Mouse (Mus musculus): ENCODE results near the gene Trpt1. TPM values are rescaled to one million over a fixed set of nuclear protein-coding genes. Genes with fewer than 3 reads are reported as not detected.
A peak's percentile ranks its signal among the peaks of the same experiment; 100 is the strongest.

Gene Trpt1
- polyA plus RNA-seq, 1 experiment from 2014 or later, result 15.8 TPM

DNA sequence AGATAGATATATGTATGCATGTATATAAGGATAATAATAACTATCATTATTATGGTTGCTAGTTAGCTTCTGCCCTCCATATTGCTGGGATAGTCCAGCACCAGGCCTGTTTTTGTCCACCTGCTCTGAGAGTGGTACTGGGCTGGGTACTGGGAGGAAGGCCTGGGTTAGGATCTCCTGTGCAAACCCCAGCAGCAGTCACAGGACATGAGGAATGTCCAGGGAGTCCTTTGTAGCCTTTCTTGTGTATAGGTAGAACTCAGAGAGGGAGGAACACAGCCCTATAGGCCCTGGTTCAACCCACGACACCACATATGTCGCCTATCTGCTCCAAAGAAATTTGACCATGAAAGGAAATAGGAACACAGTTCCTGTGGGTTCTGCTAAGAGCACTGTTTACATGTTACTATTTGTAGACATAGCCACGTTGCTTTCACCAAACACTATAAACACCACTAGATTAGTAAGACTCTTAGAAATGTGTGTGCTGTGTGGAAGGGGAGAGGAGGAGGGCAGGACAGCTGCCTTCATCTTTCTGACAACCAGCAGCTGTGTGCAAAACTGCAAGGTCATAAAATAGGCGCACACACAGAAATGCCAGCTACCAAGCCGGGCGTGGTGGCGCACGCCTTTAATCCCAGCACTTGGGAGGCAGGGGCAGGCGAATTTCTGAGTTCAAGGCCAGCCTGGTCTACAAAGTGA, 11.1 kb downstream of the Trpt1 start:
- no peak overlapping the region for H3K27ac ChIP-seq
- 90% methylated on average over 9 of the region's 9 CpGs for WGBS
- no peaks in the 10 kb centered on the region for H3K4me1 ChIP-seq (replicated peaks)
- no peaks in the 10 kb centered on the region for H3K36me3 ChIP-seq
- no peak overlapping the region for H3K4me3 ChIP-seq (replicated peaks)
- no peak overlapping the region for H3K9ac ChIP-seq (replicated peaks)
- H3K27me3 ChIP-seq, result no peaks in the 10 kb centered on the region
- H3K9me3 ChIP-seq, result no peaks in the 10 kb centered on the region
- no peak overlapping the region for H3K4me2 ChIP-seq (replicated peaks)
- no peak for ATAC-seq

DNA sequence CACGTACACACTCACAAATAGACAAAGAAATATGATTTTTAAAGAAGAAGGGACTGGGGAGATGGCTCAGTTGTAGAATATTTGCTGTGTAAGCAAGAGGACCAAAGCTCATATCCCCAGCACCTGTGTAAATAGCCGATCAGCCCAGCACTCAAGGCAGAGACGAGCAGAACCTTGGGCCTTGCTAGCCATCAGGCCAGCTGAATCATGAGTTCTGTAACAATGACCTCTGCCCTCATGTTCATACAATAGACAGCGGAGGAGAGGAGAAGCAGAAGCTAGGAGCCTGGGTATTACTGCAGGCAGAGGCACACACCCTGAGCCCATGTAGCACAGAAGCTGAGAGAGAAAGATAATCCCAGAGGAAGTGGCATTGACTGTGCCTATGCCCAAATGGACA, 16.5 kb downstream of the Trpt1 start:
- Histone ChIP-seq H3K9me3 (no peaks in the 10 kb centered on the region), H3K36me3 (peaks cover 23% of the 10 kb centered on the region), H3K4me1 (replicated peaks) (no peaks in the 10 kb centered on the region), H3K9ac (replicated peaks) (no peak overlapping the region), H3K4me2 (replicated peaks) (no peak overlapping the region), H3K4me3 (replicated peaks) (no peak overlapping the region), H3K27me3 (no peaks in the 10 kb centered on the region), H3K27ac (no peak overlapping the region)
- 84% methylated on average over 4 of the region's 4 CpGs for WGBS
- no peak for ATAC-seq

DNA sequence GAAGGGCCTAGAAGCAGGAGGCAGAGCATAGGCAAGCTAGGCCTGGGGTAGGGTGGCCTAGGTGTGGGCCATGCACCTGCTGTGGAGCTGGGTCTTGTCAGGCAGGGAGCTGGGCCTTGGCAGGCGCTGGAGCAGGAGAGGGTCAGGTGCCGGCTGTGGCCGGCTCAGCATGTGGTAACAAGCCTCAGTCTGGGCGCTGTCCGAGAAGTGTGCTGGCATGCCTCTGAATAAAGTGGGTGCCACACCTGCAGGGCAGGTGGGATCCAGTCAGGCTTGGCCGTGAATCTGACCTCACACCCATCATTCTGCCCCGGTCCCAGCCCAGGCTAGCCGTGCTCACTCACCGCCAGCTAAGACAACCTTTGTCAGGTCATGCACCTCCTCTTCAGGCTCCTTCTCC, 18.1 kb downstream of the Trpt1 start:
- ATAC-seq, result no peak
- Histone ChIP-seq H3K27ac (no peak overlapping the region), H3K9me3 (no peaks in the 10 kb centered on the region), H3K36me3 (peaks cover 39% of the 10 kb centered on the region), H3K4me2 (replicated peaks) (no peak overlapping the region), H3K4me3 (replicated peaks) (no peak overlapping the region), H3K4me1 (replicated peaks) (no peaks in the 10 kb centered on the region), H3K9ac (replicated peaks) (no peak overlapping the region), H3K27me3 (no peaks in the 10 kb centered on the region)
- WGBS, result 88% methylated on average over 9 of the region's 9 CpGs

DNA sequence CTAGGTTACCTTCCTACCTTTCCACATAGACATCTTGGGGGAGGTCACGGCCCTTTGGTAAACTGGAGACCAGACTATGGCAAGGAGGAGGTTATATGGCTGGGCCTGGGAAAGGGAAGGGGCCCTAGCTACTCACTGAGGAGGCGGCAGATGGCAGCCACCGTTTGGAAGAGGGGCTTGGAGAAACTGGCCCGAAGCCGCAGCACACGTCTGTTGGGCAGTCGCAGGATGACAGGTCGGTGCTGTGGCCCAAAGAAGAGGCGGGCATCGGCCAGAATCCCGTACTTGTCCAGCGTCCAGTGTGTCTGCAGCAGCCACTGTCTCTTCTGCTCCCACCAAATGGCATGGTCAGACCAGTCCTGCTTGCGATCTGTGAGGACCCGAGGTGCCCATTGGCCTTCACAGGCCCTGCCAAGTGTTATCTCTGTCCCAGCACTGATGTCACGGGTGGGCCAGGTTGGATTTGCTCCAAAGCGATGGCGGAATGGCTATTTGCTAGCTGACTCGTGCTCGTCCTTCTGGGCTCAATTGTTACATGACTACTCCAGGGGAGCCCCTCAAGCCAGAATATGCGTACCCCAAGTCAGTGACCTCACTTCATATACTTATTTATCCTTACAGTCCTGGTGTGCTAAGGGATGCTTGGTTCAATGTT, 18.7 kb downstream of the Trpt1 start:
- Histone ChIP-seq H3K9ac (replicated peaks) (no peak overlapping the region), H3K27ac (no peak overlapping the region), H3K9me3 (no peaks in the 10 kb centered on the region), H3K4me1 (replicated peaks) (no peaks in the 10 kb centered on the region), H3K27me3 (no peaks in the 10 kb centered on the region), H3K4me3 (replicated peaks) (no peak overlapping the region), H3K4me2 (replicated peaks) (no peak overlapping the region), H3K36me3 (peaks cover 44% of the 10 kb centered on the region)
- ATAC-seq, result no peak
- WGBS, result 91% methylated on average over 20 of the region's 20 CpGs

DNA sequence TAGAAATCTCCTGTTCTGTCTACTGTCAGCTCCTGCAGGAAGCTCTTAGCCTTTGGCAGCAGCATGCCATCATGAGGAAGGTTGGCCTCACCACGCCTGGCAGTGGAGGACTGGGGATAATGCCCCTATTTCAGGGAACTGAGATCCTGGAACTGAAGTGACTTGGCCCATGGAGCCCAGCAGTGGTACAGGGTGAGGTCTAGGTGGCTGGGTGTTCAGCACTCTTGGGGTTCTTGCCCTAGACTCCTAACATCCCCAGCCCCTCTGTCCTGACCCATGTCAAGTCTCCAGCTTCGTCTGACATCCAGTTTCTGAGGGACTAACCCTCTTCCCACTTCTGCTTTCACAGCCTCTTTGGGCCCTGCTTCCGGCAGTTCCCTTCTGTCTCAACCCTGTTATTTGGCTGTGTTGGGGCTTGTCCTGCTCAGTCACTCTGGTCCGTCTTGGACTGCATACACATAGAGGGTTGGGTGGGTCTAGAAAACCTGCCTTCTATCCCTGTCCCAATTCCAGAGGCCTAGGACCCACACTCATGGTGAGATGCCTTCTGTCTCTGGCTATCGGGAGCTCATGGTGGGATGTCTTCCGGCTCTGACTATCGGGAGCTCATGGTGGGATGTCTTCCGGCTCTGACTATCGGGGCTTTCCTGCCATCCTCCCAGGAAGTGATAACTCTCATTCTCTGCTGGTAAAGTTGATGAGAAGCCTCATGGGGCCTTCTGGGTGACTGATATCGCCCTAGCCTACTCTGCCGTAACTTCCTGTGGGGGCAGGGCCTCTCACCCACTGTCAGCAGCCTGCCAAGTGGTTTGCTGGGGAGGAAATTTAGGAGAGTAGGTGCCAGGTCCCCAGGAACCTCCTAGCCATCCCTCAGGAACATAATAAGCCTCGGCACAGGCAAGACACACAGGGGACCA, 21.9 kb downstream of the Trpt1 start:
- H3K9ac ChIP-seq (replicated peaks), result no peak overlapping the region

DNA sequence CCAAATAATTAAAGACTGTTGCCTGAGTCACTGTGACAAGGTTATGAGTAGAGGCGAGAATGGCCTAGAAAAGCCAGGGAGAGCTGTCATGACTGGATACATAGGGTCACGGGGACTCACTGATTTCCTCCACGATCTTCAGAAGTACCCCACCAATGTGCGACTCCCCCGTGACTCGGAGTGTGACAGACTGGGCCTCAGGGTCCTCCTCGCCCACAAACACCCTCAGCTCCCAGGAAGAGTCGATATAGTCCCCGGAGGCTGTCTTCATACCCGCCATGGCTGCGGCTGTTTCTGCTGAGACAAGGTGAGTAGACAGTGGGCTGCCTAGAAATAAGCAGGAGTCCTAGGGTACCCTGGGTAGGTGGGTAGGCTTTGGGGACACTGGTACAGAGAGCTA, 22.6 kb downstream of the Trpt1 start:
- no peak overlapping the region for H3K9ac ChIP-seq (replicated peaks)
- WGBS, result 96% methylated on average over 11 of the region's 11 CpGs
- no peak overlapping the region for H3K4me2 ChIP-seq (replicated peaks)
- no peaks in the 10 kb centered on the region for H3K9me3 ChIP-seq
- no peak for ATAC-seq
- H3K27ac ChIP-seq, result no peak overlapping the region
- no peak overlapping the region for H3K4me3 ChIP-seq (replicated peaks)
- H3K4me1 ChIP-seq (replicated peaks), result no peaks in the 10 kb centered on the region
- peaks cover 78% of the 10 kb centered on the region for H3K36me3 ChIP-seq
- no peaks in the 10 kb centered on the region for H3K27me3 ChIP-seq

More for the DNA sequence above, 21.9 kb downstream of the Trpt1 start:
- Histone ChIP-seq H3K4me1 (replicated peaks) (no peaks in the 10 kb centered on the region), H3K36me3 (peaks cover 76% of the 10 kb centered on the region), H3K4me2 (replicated peaks) (no peak overlapping the region), H3K9me3 (no peaks in the 10 kb centered on the region), H3K27ac (no peak overlapping the region), H3K27me3 (no peaks in the 10 kb centered on the region), H3K4me3 (replicated peaks) (no peak overlapping the region)
- no peak for ATAC-seq
- WGBS, result 92% methylated on average over 12 of the region's 12 CpGs

DNA sequence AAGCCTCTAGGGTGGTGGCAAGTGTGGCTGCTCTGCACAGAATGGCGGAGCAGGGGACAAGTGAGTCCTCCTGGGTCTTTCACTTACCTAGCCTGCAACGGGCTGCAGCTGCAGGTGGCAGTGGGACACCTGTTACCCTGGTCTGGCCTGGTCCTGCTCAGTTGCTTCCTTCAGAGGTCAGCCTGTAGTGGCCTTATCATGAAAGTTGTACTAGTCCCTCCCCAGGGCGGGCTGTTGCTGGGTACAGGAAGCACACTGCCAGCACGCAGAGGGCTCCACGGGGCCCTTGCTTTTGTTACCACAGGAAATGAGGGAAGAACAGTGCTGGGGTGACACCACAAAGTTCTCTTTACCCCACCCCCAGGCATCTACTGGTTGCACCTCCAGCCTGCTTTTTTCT, 23.3 kb downstream of the Trpt1 start, which contains the start of gene Fermt3:
Gene Fermt3, minus strand, starts transcription at position 279 of the 400 bp plus-strand sequence.
- no peaks in the 10 kb centered on the region for H3K4me1 ChIP-seq (replicated peaks)

DNA sequence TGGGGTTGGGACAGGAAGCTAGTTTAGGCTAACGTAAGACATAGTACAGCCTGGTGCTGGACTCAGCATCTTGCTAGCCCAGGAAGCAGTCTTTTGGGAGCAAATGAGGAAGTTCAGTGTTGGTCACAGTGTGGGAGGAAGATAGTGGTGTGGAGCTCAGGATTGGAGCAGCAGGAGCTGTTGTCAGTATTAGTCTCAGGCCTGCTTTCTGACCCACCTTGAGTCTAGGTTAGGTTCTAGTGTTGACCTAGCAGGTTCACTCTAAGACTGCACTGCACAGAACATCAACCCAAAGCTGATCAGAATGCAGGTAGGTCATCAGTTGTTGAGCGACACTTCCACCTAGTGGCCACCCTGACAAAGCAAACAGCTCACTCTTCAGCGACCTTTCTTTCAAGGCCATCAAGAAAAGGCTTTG, 24.3 kb downstream of the Trpt1 start:
- ATAC-seq, result peak; percentile 70; the same call in 1 of the 2 replicates

More for the DNA sequence above, 23.3 kb downstream of the Trpt1 start, which contains the start of gene Fermt3:
- ATAC-seq, result no peak
- no peaks in the 10 kb centered on the region for H3K27me3 ChIP-seq
- WGBS, result 87% methylated on average over 5 of the region's 5 CpGs
- peaks cover 78% of the 10 kb centered on the region for H3K36me3 ChIP-seq
- H3K9ac ChIP-seq (replicated peaks), result no peak within 1 kb of the TSS
- H3K9me3 ChIP-seq, result no peaks in the 10 kb centered on the region
- no peak within 1 kb of the TSS for H3K4me2 ChIP-seq (replicated peaks)
- H3K4me3 ChIP-seq (replicated peaks), result no peak within 1 kb of the TSS
- H3K27ac ChIP-seq, result no peak within 1 kb of the TSS

DNA sequence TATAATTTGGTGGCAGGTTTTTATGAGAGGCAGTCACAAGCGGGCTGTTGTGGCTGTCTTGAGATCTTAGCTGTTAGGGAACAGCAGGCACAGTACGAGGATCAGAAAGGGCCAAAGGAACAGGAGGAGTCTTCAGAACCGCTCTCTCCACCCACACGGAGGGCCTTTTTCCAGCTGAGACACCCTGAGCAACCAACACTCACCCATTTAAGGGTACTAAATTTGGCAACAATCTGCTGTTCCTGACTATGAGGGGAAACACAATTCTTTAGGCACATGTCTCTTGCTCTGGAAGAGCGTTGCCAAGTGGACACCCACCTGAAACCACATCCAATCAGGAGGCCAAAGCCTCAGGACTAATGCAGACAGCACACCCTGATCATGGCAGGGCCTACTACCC, 33.6 kb downstream of the Trpt1 start:
- H3K4me1 ChIP-seq (replicated peaks), result no peaks in the 10 kb centered on the region
- WGBS, result 97% methylated on average over 5 of the region's 5 CpGs
- H3K27me3 ChIP-seq, result no peaks in the 10 kb centered on the region
- H3K4me3 ChIP-seq (replicated peaks), result no peak overlapping the region
- H3K9ac ChIP-seq (replicated peaks), result no peak overlapping the region
- H3K36me3 ChIP-seq, result peaks cover 98% of the 10 kb centered on the region
- no peaks in the 10 kb centered on the region for H3K9me3 ChIP-seq
- no peak for ATAC-seq
- no peak overlapping the region for H3K27ac ChIP-seq
- no peak overlapping the region for H3K4me2 ChIP-seq (replicated peaks)

More for the DNA sequence above, 24.3 kb downstream of the Trpt1 start:
- H3K9me3 ChIP-seq, result no peaks in the 10 kb centered on the region
- H3K4me2 ChIP-seq (replicated peaks), result no peak overlapping the region
- no peak overlapping the region for H3K4me3 ChIP-seq (replicated peaks)
- peaks cover 88% of the 10 kb centered on the region for H3K36me3 ChIP-seq
- H3K27ac ChIP-seq, result no peak overlapping the region
- H3K27me3 ChIP-seq, result no peaks in the 10 kb centered on the region
- H3K4me1 ChIP-seq (replicated peaks), result no peaks in the 10 kb centered on the region
- no peak overlapping the region for H3K9ac ChIP-seq (replicated peaks)
- 45% methylated on average over 3 of the region's 3 CpGs for WGBS

DNA sequence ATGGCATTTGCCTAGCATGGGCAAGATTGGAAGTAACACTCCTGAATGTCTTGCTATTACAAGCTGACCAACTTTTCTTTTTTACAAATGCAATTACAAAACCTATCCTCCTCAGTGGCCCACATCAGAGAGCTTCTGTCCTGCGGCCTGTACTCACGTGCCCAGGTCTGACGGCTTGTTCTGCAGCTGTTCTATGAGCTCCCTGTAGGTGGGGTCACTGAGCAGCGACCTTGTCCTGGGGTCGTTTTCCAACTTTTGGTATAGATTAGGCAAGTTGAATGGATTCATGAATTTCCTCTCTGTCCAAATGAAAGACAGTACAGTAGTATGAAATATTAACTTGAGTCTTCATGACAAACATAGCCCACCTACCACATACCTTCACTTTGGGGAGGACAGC, 38.1 kb downstream of the Trpt1 start:
- H3K4me1 ChIP-seq (replicated peaks), result peaks cover 27% of the 10 kb centered on the region
- H3K4me3 ChIP-seq (replicated peaks), result no peak overlapping the region
- no peak for ATAC-seq
- no peaks in the 10 kb centered on the region for H3K27me3 ChIP-seq
- 97% methylated on average over 5 of the region's 5 CpGs for WGBS
- H3K27ac ChIP-seq, result no peak overlapping the region
- no peaks in the 10 kb centered on the region for H3K9me3 ChIP-seq
- H3K4me2 ChIP-seq (replicated peaks), result no peak overlapping the region
- no peak overlapping the region for H3K9ac ChIP-seq (replicated peaks)
- peaks cover 67% of the 10 kb centered on the region for H3K36me3 ChIP-seq

DNA sequence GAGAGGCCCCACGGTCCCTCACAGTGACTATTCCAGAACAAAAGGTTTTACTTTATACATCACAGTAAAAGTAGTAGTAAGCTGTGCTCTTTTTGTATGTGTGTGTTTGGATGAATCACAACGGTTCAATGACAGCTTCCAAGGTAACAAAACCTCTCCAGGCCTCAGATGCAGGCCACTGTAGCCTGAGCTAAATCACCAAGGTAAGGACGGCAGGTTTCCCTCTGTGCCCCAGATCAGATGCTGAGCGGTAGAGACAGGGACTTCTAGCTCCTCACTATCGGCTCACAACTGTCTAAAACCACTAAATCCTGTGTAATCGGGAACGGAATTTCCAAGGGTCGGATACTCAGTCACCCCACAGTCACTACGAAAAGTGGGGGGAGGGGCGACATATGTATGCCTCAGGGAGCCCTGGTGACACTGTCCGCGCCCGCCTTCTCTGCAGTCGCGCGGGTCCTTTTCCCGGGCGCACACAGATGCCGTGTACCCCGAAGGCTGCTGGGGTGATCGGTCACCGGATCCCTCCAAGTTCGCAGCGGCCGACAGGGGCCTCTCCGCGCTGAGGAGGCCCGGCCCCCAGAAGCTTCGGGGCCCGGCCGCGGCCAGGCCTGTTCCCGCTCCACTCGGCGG, 43.3 kb downstream of the Trpt1 start:
- ATAC-seq, result no peak
- peak overlapping the region; percentile 92 for H3K27ac ChIP-seq
- H3K36me3 ChIP-seq, result peaks cover 16% of the 10 kb centered on the region
- no peaks in the 10 kb centered on the region for H3K9me3 ChIP-seq
- 2% methylated on average over 34 of the region's 35 CpGs for WGBS
- H3K4me2 ChIP-seq (replicated peaks), result peak overlapping the region; percentile 79
- peak overlapping the region; percentile 95 for H3K4me3 ChIP-seq (replicated peaks)
- peaks cover 33% of the 10 kb centered on the region for H3K4me1 ChIP-seq (replicated peaks)
- no peaks in the 10 kb centered on the region for H3K27me3 ChIP-seq
- H3K9ac ChIP-seq (replicated peaks), result peak overlapping the region; percentile 96
